Mouse (Mus musculus) stomach, embryonic 14.5 days (tissue): ENCODE results near the gene Phgr1. TPM values are rescaled to one million over a fixed set of nuclear protein-coding genes. Genes with fewer than 3 reads are reported as not detected.

ENCODE experiments used
- ATAC-seq: fragments of 200-750 bp; cut with Nextera tagmentation; 2 replicates; pipeline ENCODE4 v1.8.0; 2017; ENCODE audit warnings: low read depth, moderate TSS enrichment; ENCODE audit not compliant: insufficient number of reproducible peaks, insufficient read depth, low FRiP score
- H3K27ac ChIP-seq: fragments of 300-500 bp; sonication (generic); 2 replicates; pipeline ENCODE4 v1.5.1; 2014; ENCODE audit warnings: mild to moderate bottlenecking, low read length, moderate library complexity, mixed read lengths
- H3K27me3 ChIP-seq: fragments of 300-500 bp; sonication (generic); 2 replicates; pipeline ENCODE4 v1.6.1; 2014; ENCODE audit warnings: low read length, control low read depth, mixed read lengths; ENCODE audit not compliant: control insufficient read depth, insufficient read depth
- H3K36me3 ChIP-seq: fragments of 300-500 bp; sonication (generic); 2 replicates; pipeline ENCODE4 v1.6.1; 2014; ENCODE audit warnings: mild to moderate bottlenecking, control low read depth, low read length, moderate library complexity, mixed read lengths; ENCODE audit not compliant: control insufficient read depth, insufficient read depth
- H3K4me1 ChIP-seq: fragments of 300-500 bp; sonication (generic); 2 replicates; pipeline ENCODE4 v1.6.1; 2014; ENCODE audit warnings: low read length, control low read depth, mixed read lengths; ENCODE audit not compliant: control insufficient read depth, insufficient read depth
- H3K4me2 ChIP-seq: fragments of 300-500 bp; sonication (generic); replicated peaks from 2 replicates; pipeline ENCODE4 v1.6.1; 2014; ENCODE audit warnings: low read depth, low read length, control low read depth
- H3K4me3 ChIP-seq: fragments of 300-500 bp; sonication (generic); 2 replicates; pipeline ENCODE4 v1.5.1; 2014; ENCODE audit warnings: low read depth, low read length, control low read depth
- H3K9ac ChIP-seq: fragments of 300-500 bp; sonication (generic); replicated peaks from 2 replicates; pipeline ENCODE4 v1.6.1; 2014; ENCODE audit warnings: low read depth, mild to moderate bottlenecking, control low read depth, low read length, moderate library complexity, mixed read lengths
- H3K9me3 ChIP-seq: fragments of 300-500 bp; sonication (generic); 2 replicates; pipeline ENCODE4 v1.6.1; 2016; ENCODE audit warnings: low read depth, low read length, control low read depth; ENCODE audit not compliant: control insufficient read depth
- WGBS: fragments of 180-500 bp; shearing (Covaris S2); extraction: QIAGEN DNeasy Blood & Tissue Kit; methylation state at CpG from one replicate; pipeline ENCODE4 v1.1.7; 2014; 5-methylcytosine and 5-hydroxymethylcytosine counted together
- polyA plus RNA-seq: library from polyadenylated mRNA; unstranded; fragments of >200 nt; fragmentation: Nextera tagmentation; extraction: Ambion mirVana; gene quantifications from 2 replicates; pipeline ENCODE4 v1.2.1, GENCODE M21; 2014

Gene Phgr1
- polyA plus RNA-seq, 1 experiment from 2014 or later: 24.8 TPM

- H3K27ac ChIP-seq: no peak overlapping the region
- no peaks in the 10 kb centered on the region for H3K27me3 ChIP-seq
- 82% methylated on average over 5 of the region's 5 CpGs for WGBS
- H3K9ac ChIP-seq: no peak overlapping the region
- H3K9me3 ChIP-seq: no peaks in the 10 kb centered on the region
- no peaks in the 10 kb centered on the region for H3K36me3 ChIP-seq
- no peak for ATAC-seq
- H3K4me2 ChIP-seq: no peak overlapping the region
- H3K4me3 ChIP-seq: no peak overlapping the region
- H3K4me1 ChIP-seq: peaks cover 31% of the 10 kb centered on the region
These were observed 7.7 kb upstream of the Phgr1 start for GRCm38 (mm10) chr2:118764875-118765274.

- no peak overlapping the region for H3K4me3 ChIP-seq
- no peaks in the 10 kb centered on the region for H3K9me3 ChIP-seq
- no peaks in the 10 kb centered on the region for H3K27me3 ChIP-seq
- H3K9ac ChIP-seq: no peak overlapping the region
- 73% methylated on average over 10 of the region's 10 CpGs for WGBS
- H3K27ac ChIP-seq: no peak overlapping the region
- peaks cover 28% of the 10 kb centered on the region for H3K4me1 ChIP-seq
- no peak overlapping the region for H3K4me2 ChIP-seq
- no peak for ATAC-seq
- no peaks in the 10 kb centered on the region for H3K36me3 ChIP-seq
These were observed 6.2 kb upstream of the Phgr1 start for GRCm38 (mm10) chr2:118766041-118767033.

GRCm38 (mm10) chr2:118774536-118774935, 2.0 kb downstream of the Phgr1 start:
- WGBS: 60% methylated on average over 2 of the region's 2 CpGs
- no peaks in the 10 kb centered on the region for H3K27me3 ChIP-seq
- H3K27ac ChIP-seq: no peak overlapping the region
- no peaks in the 10 kb centered on the region for H3K36me3 ChIP-seq
- ATAC-seq: no peak
- H3K9me3 ChIP-seq: no peaks in the 10 kb centered on the region
- H3K4me3 ChIP-seq: no peak overlapping the region
- no peak overlapping the region for H3K9ac ChIP-seq
- no peak overlapping the region for H3K4me2 ChIP-seq
- H3K4me1 ChIP-seq: peaks cover 9% of the 10 kb centered on the region; the same call in 1 of the 2 replicates

GRCm38 (mm10) chr2:118775396-118775795, 2.8 kb downstream of the Phgr1 start:
- Histone ChIP-seq H3K36me3 (no peaks in the 10 kb centered on the region), H3K9ac (no peak overlapping the region), H3K4me2 (no peak overlapping the region), H3K9me3 (no peaks in the 10 kb centered on the region), H3K4me1 (peaks cover 9% of the 10 kb centered on the region; the same call in 1 of the 2 replicates), H3K27me3 (no peaks in the 10 kb centered on the region), H3K4me3 (no peak overlapping the region), H3K27ac (no peak overlapping the region)
- WGBS: 50% methylated on average over 1 of the region's 1 CpGs
- ATAC-seq: no peak

GRCm38 (mm10) chr2:118775846-118776245, 3.3 kb downstream of the Phgr1 start:
- ATAC-seq: no peak
- H3K4me3 ChIP-seq: no peak overlapping the region
- H3K36me3 ChIP-seq: no peaks in the 10 kb centered on the region
- no peak overlapping the region for H3K9ac ChIP-seq
- H3K27ac ChIP-seq: peak overlapping the region; percentile 48; the same call in 1 of the 2 replicates
- H3K27me3 ChIP-seq: no peaks in the 10 kb centered on the region
- no peaks in the 10 kb centered on the region for H3K9me3 ChIP-seq
- peaks cover 9% of the 10 kb centered on the region; the same call in 1 of the 2 replicates for H3K4me1 ChIP-seq
- no peak overlapping the region for H3K4me2 ChIP-seq
- 53% methylated on average over 3 of the region's 4 CpGs for WGBS

GRCm38 (mm10) chr2:118776295-118776694, 3.7 kb downstream of the Phgr1 start:
- no peak overlapping the region for H3K9ac ChIP-seq
- WGBS: 70% methylated on average over 2 of the region's 2 CpGs
- ATAC-seq: no peak
- H3K27ac ChIP-seq: no peak overlapping the region; the same call in 1 of the 2 replicates
- H3K4me2 ChIP-seq: no peak overlapping the region
- H3K4me1 ChIP-seq: peaks cover 9% of the 10 kb centered on the region; the same call in 1 of the 2 replicates
- H3K36me3 ChIP-seq: no peaks in the 10 kb centered on the region
- H3K9me3 ChIP-seq: no peaks in the 10 kb centered on the region
- H3K4me3 ChIP-seq: no peak overlapping the region
- H3K27me3 ChIP-seq: no peaks in the 10 kb centered on the region

- Histone ChIP-seq H3K4me2 (no peak overlapping the region), H3K9ac (no peak overlapping the region), H3K27me3 (no peaks in the 10 kb centered on the region), H3K4me1 (peaks cover 9% of the 10 kb centered on the region; the same call in 1 of the 2 replicates), H3K27ac (no peak overlapping the region), H3K9me3 (no peaks in the 10 kb centered on the region), H3K4me3 (no peak overlapping the region), H3K36me3 (no peaks in the 10 kb centered on the region)
- 75% methylated on average over 4 of the region's 4 CpGs for WGBS
- no peak for ATAC-seq
These were observed 5.8 kb downstream of the Phgr1 start for GRCm38 (mm10) chr2:118778418-118778817.

- Histone ChIP-seq H3K9ac (no peak overlapping the region; the same call in 1 of the 2 replicates), H3K27ac (no peak overlapping the region)
- ATAC-seq: no peak
These were observed 6.5 kb downstream of the Phgr1 start for GRCm38 (mm10) chr2:118779065-118779464.

More at GRCm38 (mm10) chr2:118779065-118779464, 6.5 kb downstream of the Phgr1 start:
- Histone ChIP-seq H3K4me3 (peak overlapping the region; percentile 27), H3K36me3 (no peaks in the 10 kb centered on the region), H3K4me1 (peaks cover 9% of the 10 kb centered on the region; the same call in 1 of the 2 replicates), H3K4me2 (peak overlapping the region; percentile 48), H3K27me3 (no peaks in the 10 kb centered on the region), H3K9me3 (no peaks in the 10 kb centered on the region)
- 8% methylated on average over 10 of the region's 10 CpGs for WGBS
